Mouse (Mus musculus): ENCODE data around the gene Tsc22d2. TPM values are rescaled to one million over a fixed set of nuclear protein-coding genes. Genes with fewer than 3 reads are reported as not detected.

The Tsc22d2 gene
- polyA plus RNA-seq, 1 experiment from 2014 or later, result 15.1 TPM

GRCm38 (mm10) chr3:58503720-58504333 lies 89.3 kb downstream of the Tsc22d2 start:
- ATAC-seq (ENCODE audit: low FRiP score, low read depth), result no peak
- Histone ChIP-seq H3K4me3 (no peak overlapping the region), H3K4me1 (no peaks in the 10 kb centered on the region), H3K9me3 (no peaks in the 10 kb centered on the region), H3K27me3 (no peaks in the 10 kb centered on the region), H3K9ac (replicated peaks) (no peak overlapping the region), H3K27ac (replicated peaks) (no peak overlapping the region), H3K36me3 (no peaks in the 10 kb centered on the region), H3K4me2 (replicated peaks) (no peak overlapping the region)
- 47% methylated on average over 3 of the region's 3 CpGs for WGBS

GRCm38 (mm10) chr3:58504676-58505075 lies 90.2 kb downstream of the Tsc22d2 start:
- Histone ChIP-seq H3K9ac (replicated peaks) (no peak overlapping the region), H3K4me2 (replicated peaks) (no peak overlapping the region), H3K27ac (replicated peaks) (no peak overlapping the region), H3K27me3 (no peaks in the 10 kb centered on the region), H3K36me3 (no peaks in the 10 kb centered on the region), H3K4me1 (no peaks in the 10 kb centered on the region), H3K4me3 (no peak overlapping the region), H3K9me3 (no peaks in the 10 kb centered on the region)
- ATAC-seq (ENCODE audit: low FRiP score, low read depth), result no peak

GRCm38 (mm10) chr3:58508020-58508750 lies 93.7 kb downstream of the Tsc22d2 start:
- no peak overlapping the region for H3K27ac ChIP-seq (replicated peaks)
- H3K9ac ChIP-seq (replicated peaks), result no peak overlapping the region
- H3K27me3 ChIP-seq, result no peaks in the 10 kb centered on the region
- H3K4me1 ChIP-seq, result no peaks in the 10 kb centered on the region
- no peaks in the 10 kb centered on the region for H3K9me3 ChIP-seq
- no peaks in the 10 kb centered on the region for H3K36me3 ChIP-seq
- WGBS, result 91% methylated on average over 7 of the region's 7 CpGs
- H3K4me3 ChIP-seq, result no peak overlapping the region
- no peak overlapping the region for H3K4me2 ChIP-seq (replicated peaks)
- no peak for ATAC-seq (ENCODE audit: low FRiP score, low read depth)

GRCm38 (mm10) chr3:58511581-58511980 lies 97.1 kb downstream of the Tsc22d2 start:
- ATAC-seq (ENCODE audit: low FRiP score, low read depth), result no peak

GRCm38 (mm10) chr3:58512740-58513139 lies 98.2 kb downstream of the Tsc22d2 start:
- no peak overlapping the region for H3K27ac ChIP-seq (replicated peaks)
- H3K9me3 ChIP-seq, result no peaks in the 10 kb centered on the region
- H3K27me3 ChIP-seq, result no peaks in the 10 kb centered on the region
- 87% methylated on average over 3 of the region's 3 CpGs for WGBS
- H3K9ac ChIP-seq (replicated peaks), result no peak overlapping the region
- H3K36me3 ChIP-seq, result no peaks in the 10 kb centered on the region
- ATAC-seq (ENCODE audit: low FRiP score, low read depth), result no peak
- H3K4me1 ChIP-seq, result no peaks in the 10 kb centered on the region
- H3K4me2 ChIP-seq (replicated peaks), result no peak overlapping the region
- no peak overlapping the region for H3K4me3 ChIP-seq

More at GRCm38 (mm10) chr3:58511581-58511980, 97.1 kb downstream of the Tsc22d2 start:
- H3K9me3 ChIP-seq, result no peaks in the 10 kb centered on the region
- H3K4me3 ChIP-seq, result no peak overlapping the region
- no peak overlapping the region for H3K4me2 ChIP-seq (replicated peaks)
- no peak overlapping the region for H3K9ac ChIP-seq (replicated peaks)
- H3K36me3 ChIP-seq, result no peaks in the 10 kb centered on the region
- no peak overlapping the region for H3K27ac ChIP-seq (replicated peaks)
- H3K27me3 ChIP-seq, result no peaks in the 10 kb centered on the region
- no peaks in the 10 kb centered on the region for H3K4me1 ChIP-seq

GRCm38 (mm10) chr3:58513483-58513882 lies 99.0 kb downstream of the Tsc22d2 start:
- Histone ChIP-seq H3K4me3 (no peak overlapping the region), H3K4me2 (replicated peaks) (no peak overlapping the region), H3K27me3 (no peaks in the 10 kb centered on the region), H3K36me3 (no peaks in the 10 kb centered on the region), H3K27ac (replicated peaks) (no peak overlapping the region), H3K9ac (replicated peaks) (no peak overlapping the region), H3K4me1 (no peaks in the 10 kb centered on the region), H3K9me3 (no peaks in the 10 kb centered on the region)
- 85% methylated on average over 4 of the region's 4 CpGs for WGBS
- no peak for ATAC-seq (ENCODE audit: low FRiP score, low read depth)

- WGBS, result 91% methylated on average over 1 of the region's 1 CpGs
- H3K36me3 ChIP-seq, result no peaks in the 10 kb centered on the region
- no peak overlapping the region for H3K27ac ChIP-seq (replicated peaks)
- no peaks in the 10 kb centered on the region for H3K9me3 ChIP-seq
- ATAC-seq (ENCODE audit: low FRiP score, low read depth), result no peak
- no peak overlapping the region for H3K9ac ChIP-seq (replicated peaks)
- no peaks in the 10 kb centered on the region for H3K27me3 ChIP-seq
- H3K4me1 ChIP-seq, result no peaks in the 10 kb centered on the region
- no peak overlapping the region for H3K4me3 ChIP-seq
- no peak overlapping the region for H3K4me2 ChIP-seq (replicated peaks)
Observed at GRCm38 (mm10) chr3:58515947-58516601, 101.6 kb downstream of the Tsc22d2 start.

Other genes with a start within 250 kb of the Tsc22d2 start
- 51.5 and 51.6 TPM in 2 replicates for gene Eif2a, start 111.1 kb downstream of the Tsc22d2 start, polyA plus RNA-seq (2016; fragmentation: Nextera tagmentation; extraction: Ambion mirVana)
- gene Serp1, start 111.2 kb downstream of the Tsc22d2 start, polyA plus RNA-seq (2016; fragmentation: Nextera tagmentation; extraction: Ambion mirVana), result 111 and 118 TPM in 2 replicates
- 21.7 and 23.5 TPM in 2 replicates for gene Selenot, start 161.9 kb downstream of the Tsc22d2 start, polyA plus RNA-seq (2016; fragmentation: Nextera tagmentation; extraction: Ambion mirVana)
- gene Erich6, start 222.5 kb downstream of the Tsc22d2 start, polyA plus RNA-seq (2016; fragmentation: Nextera tagmentation; extraction: Ambion mirVana), result 0.08 and 0.20 TPM in 2 replicates

All from midbrain, embryonic 12.5 days (tissue).